Comparison of ENCODE assay signal across 8 mouse cellular contexts in the genomic region with DNA sequence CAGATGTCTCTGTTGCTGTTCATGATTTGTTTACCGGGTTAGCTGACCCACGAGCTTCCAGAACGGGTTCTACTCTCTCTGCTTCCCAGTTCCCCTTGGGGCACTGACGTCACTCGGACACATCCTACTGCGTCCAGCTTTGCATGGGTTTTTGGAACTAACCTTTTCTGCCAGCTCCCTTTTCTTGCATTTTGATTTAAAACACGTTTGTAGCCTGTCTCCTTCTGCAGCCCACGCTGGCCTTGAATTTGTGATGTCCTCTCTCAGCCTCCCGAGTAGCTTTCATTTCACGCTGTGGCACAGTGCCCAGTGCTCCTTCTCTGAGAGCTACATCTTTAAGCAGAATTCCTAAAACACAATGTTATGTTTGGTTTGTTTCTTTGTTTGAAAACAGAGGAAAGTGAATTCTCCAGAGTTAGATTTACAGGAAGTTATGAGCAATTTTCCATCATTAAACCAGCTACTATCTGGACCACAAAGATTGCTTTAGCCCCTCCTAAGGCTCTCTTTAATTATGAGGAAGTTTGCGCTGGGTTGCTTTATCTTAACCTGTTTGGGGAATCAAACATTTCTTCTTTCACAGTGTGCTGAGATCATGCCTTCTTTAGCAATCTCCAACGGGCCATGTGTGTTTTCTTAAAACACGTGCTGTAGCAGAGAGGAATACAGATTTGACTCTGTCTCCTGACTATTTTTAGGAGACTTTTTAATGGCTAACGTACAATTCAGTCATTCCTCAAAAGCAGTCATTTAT. TPM values are rescaled to one million over a fixed set of nuclear protein-coding genes. Genes with fewer than 3 reads are reported as not detected.
DNase-seq lines count a peak whose midpoint lies in the region; ATAC-seq and TF ChIP-seq lines count a peak whose summit lies in the region.

No protein-coding gene starts in this region.

- no peak for TF ChIP-seq CTCF in forebrain, postnatal 0 days (IDR thresholded peaks at IDR 0.05; ENCODE audit: low read depth)
- TF ChIP-seq CTCF in midbrain, postnatal 0 days (IDR thresholded peaks at IDR 0.05), result no peak

- H3K36me3 ChIP-seq in heart, embryonic 15.5 days, result no peaks in the 10 kb centered on the region
- no peaks in the 10 kb centered on the region for H3K36me3 ChIP-seq in forebrain, postnatal 0 days (ENCODE audit: insufficient read depth)
- no peaks in the 10 kb centered on the region for H3K36me3 ChIP-seq in midbrain, postnatal 0 days (ENCODE audit: insufficient read depth, low read length)

- H3K27ac ChIP-seq in heart, embryonic 15.5 days, result no peak overlapping the region
- no peak overlapping the region for H3K27ac ChIP-seq in forebrain, postnatal 0 days (ENCODE audit: low read depth, low read length)
- no peak overlapping the region for H3K27ac ChIP-seq in midbrain, postnatal 0 days (ENCODE audit: low read depth, low read length)

- 52% methylated on average over 14 of the region's 14 CpGs for WGBS in heart, embryonic 15.5 days
- 51% methylated on average over 14 of the region's 14 CpGs for whole genome bisulfite sequencing in forebrain, postnatal 0 days
- WGBS in midbrain, postnatal 0 days, result 61% methylated on average over 14 of the region's 14 CpGs

- H3K4me2 ChIP-seq in heart, embryonic 15.5 days, result 0 out of 2 replicates have a peak overlapping the region, but pooled peaks have one; percentile 23
- H3K4me2 ChIP-seq in forebrain, postnatal 0 days (ENCODE audit: low read depth), result no peak overlapping the region
- no peak overlapping the region; the same call in 1 of the 2 replicates for H3K4me2 ChIP-seq in midbrain, postnatal 0 days (ENCODE audit: low read depth, low read length, poor library complexity, severe bottlenecking)

- no peak overlapping the region for H3K9ac ChIP-seq in heart, embryonic 15.5 days
- no peak overlapping the region for H3K9ac ChIP-seq in forebrain, postnatal 0 days
- no peak overlapping the region for H3K9ac ChIP-seq in midbrain, postnatal 0 days (replicated peaks; ENCODE audit: low read length, poor library complexity, severe bottlenecking)

- no peaks in the 10 kb centered on the region for H3K9me3 ChIP-seq in heart, embryonic 15.5 days (replicated peaks)
- H3K9me3 ChIP-seq in forebrain, postnatal 0 days (ENCODE audit: low read length), result no peaks in the 10 kb centered on the region
- no peaks in the 10 kb centered on the region for H3K9me3 ChIP-seq in midbrain, postnatal 0 days (ENCODE audit: low read length)

- H3K4me3 ChIP-seq in heart, embryonic 15.5 days, result 0 out of 2 replicates have a peak overlapping the region, but pooled peaks have one; percentile 12
- H3K4me3 ChIP-seq in forebrain, postnatal 0 days (ENCODE audit: low read depth, low read length), result no peak overlapping the region
- H3K4me3 ChIP-seq in midbrain, postnatal 0 days (ENCODE audit: low read depth, low read length), result no peak overlapping the region

- no peaks in the 10 kb centered on the region for H3K27me3 ChIP-seq in heart, embryonic 15.5 days
- no peaks in the 10 kb centered on the region for H3K27me3 ChIP-seq in forebrain, postnatal 0 days (ENCODE audit: insufficient read depth, low read length)
- no peaks in the 10 kb centered on the region for H3K27me3 ChIP-seq in midbrain, postnatal 0 days (ENCODE audit: insufficient read depth, low read length)

- intact Hi-C loops in gastrocnemius, postnatal 14 days (cut with DNase I; ENCODE audit: low total_unique reads), result no loop called here

- DNase-seq in heart, adult 9 months (ENCODE audit: low spot score in 2 of 2), result no peak
- peak; percentile 63 to 84 for DNase-seq in adrenal gland, adult (ENCODE audit: inconsistent age in 2 of 2, low spot score in 1 of 2)
- peak; percentile 14 for DNase-seq in gastrocnemius, postnatal 14 days
- DNase-seq in ovary, postnatal 10 days (ENCODE audit: low spot score), result peak; percentile 9
- no peak for DNase-seq in forebrain, postnatal 0 days
- no peak for DNase-seq in midbrain, postnatal 0 days (ENCODE audit: low spot score)

- ATAC-seq in heart, embryonic 15.5 days (replicated peaks; ENCODE audit: insufficient number of reproducible peaks, insufficient read depth, low FRiP score, low read depth), result no peak
- no peak for ATAC-seq in forebrain, postnatal 0 days
- ATAC-seq in erythroid progenitor cell, adult 5-6 weeks (replicated peaks; ENCODE audit: low FRiP score, poor library complexity, severe bottlenecking), result no peak
- no peak for ATAC-seq in midbrain, postnatal 0 days (ENCODE audit: low FRiP score)

- H3K4me1 ChIP-seq in heart, embryonic 15.5 days (replicated peaks), result peaks cover 2% of the 10 kb centered on the region; the same call in 1 of the 2 replicates
- H3K4me1 ChIP-seq in forebrain, postnatal 0 days (ENCODE audit: insufficient read depth), result no peaks in the 10 kb centered on the region
- no peaks in the 10 kb centered on the region for H3K4me1 ChIP-seq in midbrain, postnatal 0 days (ENCODE audit: insufficient read depth, low read length)

RNA-seq across cellular contexts. Expression of a gene that starts 33.8 kb away (rescaled TPM):
- polyA plus RNA-seq in heart, embryonic 15.5 days (2015; fragmentation: Nextera tagmentation; extraction: Ambion mirVana), result 0.09 and 0.23 TPM in 2 replicates
- total RNA-seq in gastrocnemius, postnatal 14 days (2021), result not detected
- total RNA-seq in forebrain, postnatal 0 days (2014; rRNA removed), result 0.15 TPM in 1 of 2 replicates, not detected in the other
- polyA plus RNA-seq in forebrain, postnatal 0 days (2015; fragmentation: Nextera tagmentation; extraction: Ambion mirVana), result 0.02 and 0.03 TPM in 2 replicates
- 8.3 TPM in 1 of 2 replicates, not detected in the other for total RNA-seq in erythroid progenitor cell, adult 5-6 weeks (2015; ENCODE audit: low replicate concordance)
- total RNA-seq in erythroid progenitor cell, adult 5-6 weeks (2017; ENCODE audit: low replicate concordance), result 0.26 TPM in 1 of 2 replicates, not detected in the other
- 0.09 and 0.22 TPM in 2 replicates for total RNA-seq in midbrain, postnatal 0 days (2014; rRNA removed)
- polyA plus RNA-seq in midbrain, postnatal 0 days (2015; fragmentation: Nextera tagmentation; extraction: Ambion mirVana), result 0.07 and 0.11 TPM in 2 replicates

Comparison
In these comparisons a context has a peak if more than half of its experiments do, and no peak if none do; other contexts are left out.
1. DNase-seq: peak in adrenal gland, adult (2 of 2), gastrocnemius, postnatal 14 days (single experiment) and ovary, postnatal 10 days (single experiment); none in heart, adult 9 months (0 of 2), forebrain, postnatal 0 days (single experiment) and midbrain, postnatal 0 days (single experiment).